Mouse (Mus musculus) lung, adult 2 months (tissue): Measurements from ENCODE around the gene Cep44.

Experiments used
- CTCF ChIP-seq: fragments of 200-500 bp; IDR thresholded peaks from 2 replicates; pipeline ENCODE4 v1.5.1; 2011; ENCODE audit warnings: mild to moderate bottlenecking, low read length, control low read depth; ENCODE audit not compliant: insufficient read depth
- POLR2A ChIP-seq: fragments of 200-500 bp; IDR thresholded peaks from 2 replicates; pipeline ENCODE4 v1.6.1; 2011; ENCODE audit warnings: low read depth, mild to moderate bottlenecking, control low read depth, low read length, borderline replicate concordance; ENCODE audit errors: extremely low read depth

DNA sequence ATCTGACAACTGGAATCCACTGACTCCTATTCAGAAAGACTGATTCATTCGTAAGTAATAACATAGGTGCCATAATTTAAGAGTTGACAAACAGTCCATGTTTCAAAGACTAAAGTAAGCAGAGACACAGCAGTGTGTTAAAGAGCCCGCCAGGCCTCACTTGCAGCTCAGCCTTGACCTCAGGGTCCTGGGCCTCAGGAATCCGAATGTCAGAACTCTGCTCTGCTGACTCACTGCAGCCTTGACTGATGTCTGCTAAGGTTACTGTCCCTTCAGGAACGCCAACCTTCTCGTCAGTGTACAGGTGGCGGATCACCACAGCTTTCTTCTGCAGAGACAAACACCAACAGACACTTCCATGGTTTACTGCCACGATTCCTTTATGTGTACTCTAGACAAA lies 10.1 kb downstream of the Cep44 start:
- no peak for TF ChIP-seq CTCF
- TF ChIP-seq POLR2A, result no peak
